Mouse (Mus musculus) limb, embryonic 13.5 days (tissue): ENCODE results near the gene Pou2af1. TPM values are rescaled to one million over a fixed set of nuclear protein-coding genes. Genes with fewer than 3 reads are reported as not detected.

Source experiments
- ATAC-seq: fragments of 200-750 bp; cut with Nextera tagmentation; 2 replicates; pipeline ENCODE4 v1.8.0; 2017; ENCODE audit warnings: low read depth, moderate number of reproducible peaks, moderate TSS enrichment; ENCODE audit not compliant: low FRiP score
- H3K27ac ChIP-seq: fragments of 300-500 bp; sonication (generic); 2 replicates; pipeline ENCODE4 v1.5.1; 2015; ENCODE audit warnings: inconsistent platforms, mild to moderate bottlenecking, moderate library complexity
- H3K27me3 ChIP-seq: fragments of 300-500 bp; sonication (generic); 2 replicates; pipeline ENCODE4 v1.6.1; 2015; ENCODE audit warnings: mild to moderate bottlenecking, inconsistent platforms
- H3K36me3 ChIP-seq: fragments of 300-500 bp; sonication (generic); 2 replicates; pipeline ENCODE4 v1.6.1; 2015; ENCODE audit warnings: inconsistent platforms, mild to moderate bottlenecking, moderate library complexity
- H3K4me1 ChIP-seq: fragments of 300-500 bp; sonication (generic); 2 replicates; pipeline ENCODE4 v1.6.1; 2015; ENCODE audit warnings: inconsistent platforms
- H3K4me2 ChIP-seq: fragments of 300-500 bp; sonication (generic); replicated peaks from 2 replicates; pipeline ENCODE4 v1.6.1; 2015; ENCODE audit warnings: inconsistent platforms, mild to moderate bottlenecking, moderate library complexity
- H3K4me3 ChIP-seq: fragments of 300-500 bp; sonication (generic); 2 replicates; pipeline ENCODE4 v1.5.1; 2015; ENCODE audit warnings: moderate library complexity, mild to moderate bottlenecking, inconsistent platforms
- H3K9ac ChIP-seq: fragments of 300-500 bp; sonication (generic); 2 replicates; pipeline ENCODE4 v1.6.1; 2015; ENCODE audit warnings: mild to moderate bottlenecking, inconsistent platforms
- H3K9me3 ChIP-seq: fragments of 300-500 bp; sonication (generic); 2 replicates; pipeline ENCODE4 v1.6.1; 2016; ENCODE audit warnings: inconsistent platforms
- WGBS: fragments of 180-500 bp; shearing (Covaris S2); methylation state at CpG from one replicate; pipeline ENCODE4 v1.1.7; 2015; 5-methylcytosine and 5-hydroxymethylcytosine counted together
- polyA plus RNA-seq: library from polyadenylated mRNA; unstranded; fragments of >200 nt; fragmentation: Nextera tagmentation; extraction: Ambion mirVana; gene quantifications from 2 replicates; pipeline ENCODE4 v1.2.1, GENCODE M21; 2015

The Pou2af1 gene
- polyA plus RNA-seq, 1 experiment from 2014 or later: not detected

DNA sequence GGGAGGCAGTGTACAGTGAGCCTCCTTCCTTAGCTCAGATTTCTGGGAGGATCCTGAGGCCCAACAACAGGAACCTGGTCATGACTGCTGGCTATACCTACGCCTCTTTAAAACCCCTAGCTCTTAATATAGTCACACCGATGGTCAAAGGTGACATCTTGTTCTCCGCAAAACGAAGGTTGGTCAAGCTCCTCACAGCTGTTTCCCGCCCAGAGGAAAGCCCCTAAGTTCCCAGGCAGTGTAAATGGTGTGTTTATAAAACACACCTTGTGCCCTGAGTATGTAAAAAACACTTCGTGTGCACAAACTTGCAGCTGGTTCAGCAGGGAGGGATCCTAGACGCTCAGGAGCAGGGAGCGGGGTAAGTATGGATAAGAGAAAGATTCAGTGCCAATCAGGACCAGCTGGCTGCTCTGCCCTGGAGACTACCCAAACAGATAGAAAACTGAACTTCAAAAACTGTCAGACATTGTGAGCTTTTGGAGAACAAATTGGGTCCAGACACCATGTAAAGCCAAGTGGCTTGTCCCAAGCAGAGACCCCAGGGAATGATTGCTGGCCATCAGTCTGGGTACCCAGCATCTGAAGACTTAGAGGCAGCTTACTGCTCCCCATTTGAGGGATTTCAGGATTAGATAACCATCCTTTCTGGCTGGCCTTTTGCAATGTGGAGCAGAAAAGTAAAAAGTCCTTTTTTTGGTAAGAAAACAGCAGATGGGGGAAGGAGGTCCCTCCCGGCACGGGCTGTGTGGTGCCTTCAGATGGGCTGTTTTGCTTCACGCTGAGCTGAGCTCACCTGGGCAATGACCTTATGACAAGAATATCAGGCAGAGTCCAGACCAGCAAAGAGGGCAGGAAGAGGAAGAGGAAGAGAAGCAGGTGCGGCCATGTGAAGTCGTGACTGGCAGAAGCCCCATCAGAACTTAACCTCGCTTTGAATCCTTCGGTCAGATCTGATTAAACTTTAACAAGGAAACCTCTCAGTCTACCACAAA lies 30.5 kb upstream of the Pou2af1 start:
- Histone ChIP-seq H3K36me3 (no peaks in the 10 kb centered on the region), H3K27me3 (no peaks in the 10 kb centered on the region), H3K9me3 (no peaks in the 10 kb centered on the region), H3K4me1 (no peaks in the 10 kb centered on the region), H3K27ac (no peak overlapping the region), H3K9ac (no peak overlapping the region), H3K4me3 (no peak overlapping the region), H3K4me2 (no peak overlapping the region)
- ATAC-seq: no peak
- WGBS: 81% methylated on average over 15 of the region's 15 CpGs

GRCm38 (mm10) chr9:51185386-51185785 lies 28.1 kb upstream of the Pou2af1 start:
- no peak overlapping the region for H3K4me2 ChIP-seq
- no peaks in the 10 kb centered on the region for H3K27me3 ChIP-seq
- no peak for ATAC-seq
- WGBS: 55% methylated on average over 4 of the region's 4 CpGs
- H3K4me1 ChIP-seq: no peaks in the 10 kb centered on the region
- H3K9ac ChIP-seq: no peak overlapping the region
- no peaks in the 10 kb centered on the region for H3K9me3 ChIP-seq
- no peak overlapping the region for H3K4me3 ChIP-seq
- no peak overlapping the region for H3K27ac ChIP-seq
- H3K36me3 ChIP-seq: no peaks in the 10 kb centered on the region

- ATAC-seq: no peak
Measured at GRCm38 (mm10) chr9:51185871-51186270, 27.6 kb upstream of the Pou2af1 start.

GRCm38 (mm10) chr9:51190655-51191054 lies 22.9 kb upstream of the Pou2af1 start:
- Histone ChIP-seq H3K27me3 (no peaks in the 10 kb centered on the region), H3K4me3 (no peak overlapping the region), H3K27ac (no peak overlapping the region), H3K4me1 (no peaks in the 10 kb centered on the region), H3K9ac (no peak overlapping the region), H3K4me2 (no peak overlapping the region), H3K36me3 (no peaks in the 10 kb centered on the region), H3K9me3 (peaks cover 3% of the 10 kb centered on the region; the same call in 1 of the 2 replicates)
- WGBS: 81% methylated on average over 3 of the region's 3 CpGs
- ATAC-seq: no peak

More at GRCm38 (mm10) chr9:51185871-51186270, 27.6 kb upstream of the Pou2af1 start:
- H3K4me3 ChIP-seq: no peak overlapping the region
- H3K36me3 ChIP-seq: no peaks in the 10 kb centered on the region
- no peak overlapping the region for H3K4me2 ChIP-seq
- WGBS: 72% methylated on average over 5 of the region's 5 CpGs
- H3K27me3 ChIP-seq: no peaks in the 10 kb centered on the region
- no peak overlapping the region for H3K9ac ChIP-seq
- H3K9me3 ChIP-seq: no peaks in the 10 kb centered on the region
- no peaks in the 10 kb centered on the region for H3K4me1 ChIP-seq
- no peak overlapping the region for H3K27ac ChIP-seq

DNA sequence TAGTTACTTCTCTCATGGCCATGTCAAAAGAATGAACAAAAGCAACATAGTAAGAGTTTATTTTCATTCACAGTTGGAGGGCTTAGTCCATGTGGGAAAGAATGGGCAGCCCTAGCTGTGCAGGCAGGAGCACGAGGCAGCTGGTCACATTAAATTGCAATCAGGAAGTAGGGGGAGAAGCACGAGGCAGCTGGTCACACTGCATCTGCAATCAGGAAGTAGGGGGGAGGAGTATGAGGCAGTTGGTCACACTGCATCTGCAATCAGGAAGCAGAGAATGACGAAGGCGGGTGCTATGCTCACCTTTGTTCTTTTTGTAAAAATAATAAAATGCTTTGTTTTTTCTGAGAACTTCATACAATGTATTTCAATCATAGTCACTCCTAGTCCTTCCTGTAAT lies 18.7 kb upstream of the Pou2af1 start:
- no peak overlapping the region for H3K27ac ChIP-seq
- no peaks in the 10 kb centered on the region for H3K4me1 ChIP-seq
- no peak for ATAC-seq
- no peaks in the 10 kb centered on the region for H3K36me3 ChIP-seq
- H3K4me2 ChIP-seq: no peak overlapping the region
- H3K9me3 ChIP-seq: peaks cover 3% of the 10 kb centered on the region; the same call in 1 of the 2 replicates
- no peak overlapping the region for H3K9ac ChIP-seq
- H3K4me3 ChIP-seq: no peak overlapping the region
- H3K27me3 ChIP-seq: no peaks in the 10 kb centered on the region
- WGBS: 76% methylated on average over 4 of the region's 4 CpGs

DNA sequence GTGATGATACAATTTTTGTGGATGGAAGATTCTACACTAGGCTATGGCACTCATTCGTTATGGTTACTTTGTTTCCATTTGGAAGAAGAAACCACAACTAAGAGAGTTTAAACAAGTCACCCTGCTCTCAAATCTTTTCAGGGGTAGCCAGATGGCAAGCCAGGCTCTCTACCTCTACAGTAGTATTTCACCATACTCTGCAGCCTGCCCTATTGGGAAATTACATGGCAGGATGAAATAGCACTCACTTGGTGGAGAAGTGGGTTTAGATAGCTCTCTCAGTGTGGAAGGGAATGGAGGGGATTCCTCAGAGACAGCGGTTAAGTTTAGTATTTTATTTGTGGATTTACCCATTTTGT lies 4.6 kb upstream of the Pou2af1 start:
- Histone ChIP-seq H3K27me3 (no peaks in the 10 kb centered on the region), H3K9ac (no peak overlapping the region), H3K36me3 (no peaks in the 10 kb centered on the region), H3K27ac (no peak overlapping the region), H3K4me3 (no peak overlapping the region), H3K9me3 (no peaks in the 10 kb centered on the region), H3K4me2 (no peak overlapping the region), H3K4me1 (no peaks in the 10 kb centered on the region)
- no peak for ATAC-seq
- WGBS: 89% methylated on average over 2 of the region's 2 CpGs

GRCm38 (mm10) chr9:51211191-51211590 lies 2.3 kb upstream of the Pou2af1 start:
- Histone ChIP-seq H3K4me3 (no peak overlapping the region), H3K4me1 (0 out of 2 replicates have a peak, but pooled peaks cover 3% of the 10 kb centered on the region), H3K27ac (no peak overlapping the region), H3K9ac (no peak overlapping the region), H3K36me3 (no peaks in the 10 kb centered on the region), H3K9me3 (no peaks in the 10 kb centered on the region), H3K27me3 (no peaks in the 10 kb centered on the region), H3K4me2 (no peak overlapping the region)
- no peak for ATAC-seq
- WGBS: 71% methylated on average over 6 of the region's 6 CpGs

GRCm38 (mm10) chr9:51213729-51214237 lies 275 bp downstream of the Pou2af1 start:
- WGBS: 86% methylated on average over 6 of the region's 6 CpGs
- no peak for ATAC-seq
- H3K27ac ChIP-seq: no peak overlapping the region

GRCm38 (mm10) chr9:51215311-51215710 lies 1.8 kb downstream of the Pou2af1 start:
- no peaks in the 10 kb centered on the region for H3K36me3 ChIP-seq
- H3K9ac ChIP-seq: no peak overlapping the region
- H3K27ac ChIP-seq: no peak overlapping the region
- H3K4me2 ChIP-seq: no peak overlapping the region
- H3K4me1 ChIP-seq: 0 out of 2 replicates have a peak, but pooled peaks cover 3% of the 10 kb centered on the region
- WGBS: 28% methylated on average over 4 of the region's 4 CpGs
- H3K27me3 ChIP-seq: no peaks in the 10 kb centered on the region
- ATAC-seq: no peak
- H3K4me3 ChIP-seq: no peak overlapping the region
- no peaks in the 10 kb centered on the region for H3K9me3 ChIP-seq

More at GRCm38 (mm10) chr9:51213729-51214237, 275 bp downstream of the Pou2af1 start:
- no peak overlapping the region for H3K9ac ChIP-seq
- H3K4me2 ChIP-seq: no peak overlapping the region
- H3K36me3 ChIP-seq: no peaks in the 10 kb centered on the region
- 0 out of 2 replicates have a peak, but pooled peaks cover 3% of the 10 kb centered on the region for H3K4me1 ChIP-seq
- no peak overlapping the region for H3K4me3 ChIP-seq
- H3K27me3 ChIP-seq: no peaks in the 10 kb centered on the region
- H3K9me3 ChIP-seq: no peaks in the 10 kb centered on the region

- H3K36me3 ChIP-seq: no peaks in the 10 kb centered on the region
- no peak overlapping the region for H3K9ac ChIP-seq
- WGBS: 79% methylated on average over 6 of the region's 6 CpGs
- no peak for ATAC-seq
- no peak overlapping the region for H3K27ac ChIP-seq
- no peak overlapping the region for H3K4me2 ChIP-seq
- H3K9me3 ChIP-seq: no peaks in the 10 kb centered on the region
- H3K27me3 ChIP-seq: no peaks in the 10 kb centered on the region
- no peak overlapping the region for H3K4me3 ChIP-seq
- 0 out of 2 replicates have a peak, but pooled peaks cover 3% of the 10 kb centered on the region for H3K4me1 ChIP-seq
Measured at GRCm38 (mm10) chr9:51215949-51216348, 2.4 kb downstream of the Pou2af1 start.

DNA sequence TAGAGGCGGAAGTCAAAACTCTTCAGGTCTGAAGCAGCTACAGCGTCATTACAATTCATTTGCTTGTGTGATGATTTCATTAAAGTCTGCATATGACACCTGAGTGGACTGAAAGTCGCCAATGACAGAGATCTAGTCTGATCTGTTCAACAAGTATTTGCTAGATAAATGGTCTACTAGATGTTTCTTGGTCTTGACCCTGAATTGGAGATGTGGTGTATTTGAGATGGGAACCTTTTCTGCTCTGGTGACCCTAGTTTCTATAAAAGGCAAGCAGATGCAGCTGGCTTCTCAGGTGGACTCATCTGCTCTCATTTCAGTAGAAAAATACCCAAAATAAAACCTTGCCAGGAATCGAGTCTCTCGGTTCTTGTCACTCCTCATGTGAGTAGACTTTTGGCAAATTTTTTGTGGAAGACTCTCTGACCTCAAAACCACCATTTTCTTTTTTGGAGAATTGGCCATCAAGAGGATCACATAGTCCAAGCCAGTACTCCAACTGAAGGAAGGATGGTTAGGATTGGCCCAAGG lies 12.2 kb downstream of the Pou2af1 start:
- ATAC-seq: no peak
- Histone ChIP-seq H3K4me3 (no peak overlapping the region), H3K27ac (no peak overlapping the region), H3K36me3 (no peaks in the 10 kb centered on the region), H3K9ac (no peak overlapping the region), H3K9me3 (no peaks in the 10 kb centered on the region), H3K27me3 (no peaks in the 10 kb centered on the region), H3K4me2 (no peak overlapping the region), H3K4me1 (no peaks in the 10 kb centered on the region)
- WGBS: 86% methylated on average over 5 of the region's 5 CpGs

DNA sequence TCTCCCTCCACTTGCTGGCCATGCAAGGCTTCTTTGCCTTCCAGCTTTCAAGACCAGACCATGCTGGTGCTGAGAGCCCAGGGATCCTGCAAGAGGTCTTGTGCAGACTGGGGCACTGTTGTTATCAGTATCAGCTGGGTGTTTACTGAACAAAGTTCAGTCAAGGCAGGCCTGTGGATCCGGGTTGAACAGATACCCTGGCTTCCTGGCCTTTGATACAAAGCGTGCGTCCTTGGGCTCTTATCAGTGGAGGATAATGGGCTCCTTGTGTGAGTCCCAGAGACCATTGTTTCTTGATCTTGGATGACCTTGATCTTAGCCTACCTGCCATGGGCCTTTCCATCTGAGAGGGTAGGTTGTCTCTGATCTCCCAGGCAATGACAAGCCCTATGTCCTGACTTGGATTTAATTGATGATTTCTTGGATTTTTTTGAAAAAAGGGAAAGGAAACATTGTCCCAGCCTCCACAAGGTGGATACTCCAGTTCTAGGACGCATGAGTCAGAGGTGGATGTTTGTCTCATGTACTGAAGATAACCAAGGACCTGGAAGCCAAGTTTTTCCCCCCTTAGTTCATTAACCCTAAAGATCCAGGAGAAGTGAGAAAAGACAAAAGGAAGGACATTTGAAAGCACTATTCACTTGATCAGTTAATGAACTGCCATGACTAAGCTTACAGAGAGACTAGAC lies 17.3 kb downstream of the Pou2af1 start:
- Histone ChIP-seq H3K4me3 (no peak overlapping the region), H3K36me3 (no peaks in the 10 kb centered on the region), H3K27ac (no peak overlapping the region), H3K4me1 (no peaks in the 10 kb centered on the region), H3K9ac (no peak overlapping the region), H3K27me3 (no peaks in the 10 kb centered on the region), H3K4me2 (no peak overlapping the region), H3K9me3 (no peaks in the 10 kb centered on the region)
- WGBS: 75% methylated on average over 4 of the region's 4 CpGs
- no peak for ATAC-seq
